Mouse (Mus musculus): ENCODE data around the gene Capg.

Capg gene

GRCm38 (mm10) chr6:72568736-72569135 is 24.5 kb downstream of the Capg start:
- no peak for DNase-seq (ENCODE audit: low read depth, low spot score)

- no peak for DNase-seq (ENCODE audit: low read depth, low spot score)
Measured at GRCm38 (mm10) chr6:72570644-72571397, 26.6 kb downstream of the Capg start.

GRCm38 (mm10) chr6:72571826-72572225 is 27.6 kb downstream of the Capg start:
- DNase-seq (ENCODE audit: low read depth, low spot score), result no peak

GRCm38 (mm10) chr6:72576041-72576440 is 31.9 kb downstream of the Capg start:
- no peak for DNase-seq (ENCODE audit: low read depth, low spot score)

- no peak for DNase-seq (ENCODE audit: low read depth, low spot score)
Measured at GRCm38 (mm10) chr6:72581625-72582382, 37.6 kb downstream of the Capg start.

GRCm38 (mm10) chr6:72583211-72583839 is 39.1 kb downstream of the Capg start:
- DNase-seq (ENCODE audit: low read depth, low spot score), result no peak

GRCm38 (mm10) chr6:72584154-72584553 is 40.0 kb downstream of the Capg start:
- DNase-seq (ENCODE audit: low read depth, low spot score), result no peak

- no peak for DNase-seq (ENCODE audit: low read depth, low spot score)
Measured at GRCm38 (mm10) chr6:72586701-72587100, 42.5 kb downstream of the Capg start.

- peak; percentile 24 for DNase-seq (ENCODE audit: low read depth, low spot score)
Measured at GRCm38 (mm10) chr6:72588307-72588706, 44.1 kb downstream of the Capg start.

- DNase-seq (ENCODE audit: low read depth, low spot score), result no peak
Measured at GRCm38 (mm10) chr6:72590111-72590510, 45.9 kb downstream of the Capg start.

GRCm38 (mm10) chr6:72593011-72593803 is 49.0 kb downstream of the Capg start:
- DNase-seq (ENCODE audit: low read depth, low spot score), result no peak

GRCm38 (mm10) chr6:72593914-72594313 is 49.7 kb downstream of the Capg start:
- DNase-seq (ENCODE audit: low read depth, low spot score), result no peak

- peak; percentile 37 for DNase-seq (ENCODE audit: low read depth, low spot score)
Measured at GRCm38 (mm10) chr6:72597083-72597874, 53.1 kb downstream of the Capg start.

GRCm38 (mm10) chr6:72597956-72598753 is 54.0 kb downstream of the Capg start, which contains the start of the genes Elmod3 and Retsat:
Gene Elmod3, minus strand, starts transcription at chr6:72598413.
Gene Retsat, plus strand, starts transcription at chr6:72598475.
- peak; percentile 87 for DNase-seq (ENCODE audit: low read depth, low spot score)

- DNase-seq (ENCODE audit: low read depth, low spot score), result peak; percentile 4
Measured at GRCm38 (mm10) chr6:72598791-72599557, 54.8 kb downstream of the Capg start.

GRCm38 (mm10) chr6:72600216-72600615 is 56.0 kb downstream of the Capg start:
- DNase-seq (ENCODE audit: low read depth, low spot score), result no peak

GRCm38 (mm10) chr6:72600771-72601170 is 56.6 kb downstream of the Capg start:
- DNase-seq (ENCODE audit: low read depth, low spot score), result no peak

GRCm38 (mm10) chr6:72601732-72602131 is 57.5 kb downstream of the Capg start:
- DNase-seq (ENCODE audit: low read depth, low spot score), result peak; percentile 67

GRCm38 (mm10) chr6:72604066-72604465 is 59.9 kb downstream of the Capg start:
- DNase-seq (ENCODE audit: low read depth, low spot score), result no peak

Measured in A20 (cell line).